Comparison of ENCODE assay signal across 8 mouse cellular contexts in genomic region chr2:154548688-154549087, GRCm38 (mm10). TPM values are rescaled to one million over a fixed set of nuclear protein-coding genes. Genes with fewer than 3 reads are reported as not detected.
DNase-seq lines count a peak whose midpoint lies in the region; ATAC-seq and TF ChIP-seq lines count a peak whose summit lies in the region.

No protein-coding gene starts in this region.

- WGBS in heart, postnatal 0 days: 61% methylated on average over 3 of the region's 3 CpGs
- WGBS in midbrain, embryonic 14.5 days: 50% methylated on average over 3 of the region's 3 CpGs

- no peak for ATAC-seq in heart, postnatal 0 days (ENCODE audit: insufficient read depth, low read depth)
- no peak for ATAC-seq in midbrain, embryonic 14.5 days (ENCODE audit: low FRiP score, low TSS enrichment)

- H3K9ac ChIP-seq in heart, postnatal 0 days (replicated peaks; ENCODE audit: low read depth, low read length): no peak overlapping the region
- H3K9ac ChIP-seq in midbrain, embryonic 14.5 days (replicated peaks; ENCODE audit: low read length): no peak overlapping the region

- DNase-seq in heart, adult 18-20 months: peak; percentile 26 to 54
- DNase-seq in heart, adult 8-10 months (ENCODE audit: low spot score): no peak
- peak; percentile 56 for DNase-seq in Muller cell, postnatal 12 days (ENCODE audit: inconsistent ontology term)
- DNase-seq in heart, postnatal 0 days (ENCODE audit: low spot score): peak; percentile 7
- no peak for DNase-seq in midbrain, embryonic 14.5 days
- no peak for DNase-seq in left cerebral cortex, postnatal 36 days (ENCODE audit: low spot score in 2 of 2)
- DNase-seq in right cerebral cortex, postnatal 25 days: no peak
- no peak for DNase-seq in T-cell, adult 2 months (ENCODE audit: low spot score)

- peaks cover 21% of the 10 kb centered on the region for H3K4me1 ChIP-seq in heart, postnatal 0 days (ENCODE audit: control insufficient read depth, insufficient read depth)
- peaks cover 18% of the 10 kb centered on the region for H3K4me1 ChIP-seq in midbrain, embryonic 14.5 days (ENCODE audit: control insufficient read depth, insufficient read depth, low read length)

- H3K4me3 ChIP-seq in heart, postnatal 0 days (ENCODE audit: low read depth, low read length): no peak overlapping the region
- H3K4me3 ChIP-seq in midbrain, embryonic 14.5 days (replicated peaks; ENCODE audit: low read depth, low read length): no peak overlapping the region

- H3K9me3 ChIP-seq in heart, postnatal 0 days (replicated peaks; ENCODE audit: control insufficient read depth, low read length): no peaks in the 10 kb centered on the region
- no peaks in the 10 kb centered on the region for H3K9me3 ChIP-seq in midbrain, embryonic 14.5 days (ENCODE audit: control insufficient read depth, low read length)

- no peak for TF ChIP-seq EP300 in heart, postnatal 0 days (IDR thresholded peaks at IDR 0.05; ENCODE audit: low read depth)

- peaks cover 20% of the 10 kb centered on the region for H3K27me3 ChIP-seq in heart, postnatal 0 days (ENCODE audit: control insufficient read depth, insufficient read depth, low read length)
- peaks cover 7% of the 10 kb centered on the region; the same call in 1 of the 2 replicates for H3K27me3 ChIP-seq in midbrain, embryonic 14.5 days (ENCODE audit: control insufficient read depth, insufficient read depth, low read length)

- no peak overlapping the region for H3K27ac ChIP-seq in heart, postnatal 0 days (ENCODE audit: low read depth)
- no peak overlapping the region for H3K27ac ChIP-seq in midbrain, embryonic 14.5 days (replicated peaks; ENCODE audit: low read depth, low read length)

- H3K4me2 ChIP-seq in heart, postnatal 0 days (ENCODE audit: low read depth, low read length): peak overlapping the region; percentile 65
- H3K4me2 ChIP-seq in midbrain, embryonic 14.5 days (ENCODE audit: low read length): peak overlapping the region; percentile 85; the same call in 1 of the 2 replicates

- H3K36me3 ChIP-seq in heart, postnatal 0 days (replicated peaks; ENCODE audit: control insufficient read depth, insufficient read depth, low read length): no peaks in the 10 kb centered on the region
- H3K36me3 ChIP-seq in midbrain, embryonic 14.5 days (ENCODE audit: control insufficient read depth, insufficient read depth, low read length): 0 out of 2 replicates have a peak, but pooled peaks cover 4% of the 10 kb centered on the region

- intact Hi-C loops in left cerebral cortex, postnatal 36 days (cut with DNase I): no loop called here

- TF ChIP-seq CTCF in heart, postnatal 0 days (IDR thresholded peaks at IDR 0.05; ENCODE audit: low read depth): no peak

RNA-seq across cellular contexts. Expression of gene 1700003F12Rik, which starts 1.8 kb away (rescaled TPM):
- total RNA-seq in heart, adult 18-20 months (2021): not detected
- total RNA-seq in heart, adult 8-10 months (2022): not detected
- 2.0 TPM in 1 of 2 replicates, not detected in the other for total RNA-seq in heart, postnatal 0 days (2014; rRNA removed; ENCODE audit: low replicate concordance)
- polyA plus RNA-seq in heart, postnatal 0 days (2015; fragmentation: Nextera tagmentation; extraction: Ambion mirVana): 0.70 and 1.1 TPM in 2 replicates
- 1.1 and 2.1 TPM in 2 replicates for polyA plus RNA-seq in midbrain, embryonic 14.5 days (2014; fragmentation: Nextera tagmentation; extraction: Ambion mirVana)
- total RNA-seq in left cerebral cortex, postnatal 36 days (2021): 1 to 10 TPM in 1 of 2 experiments, under 1 TPM in 1; 0.49 to 1.2 TPM

RNA-seq across cellular contexts. Expression of gene Actl10, which starts 2.9 kb away (rescaled TPM):
- total RNA-seq in heart, adult 18-20 months (2021): not detected
- total RNA-seq in heart, adult 8-10 months (2022): not detected
- 0.23 TPM in 1 of 2 replicates, not detected in the other for total RNA-seq in heart, postnatal 0 days (2014; rRNA removed; ENCODE audit: low replicate concordance)
- polyA plus RNA-seq in heart, postnatal 0 days (2015; fragmentation: Nextera tagmentation; extraction: Ambion mirVana): not detected in 2 replicates
- 0.19 and 0.28 TPM in 2 replicates for polyA plus RNA-seq in midbrain, embryonic 14.5 days (2014; fragmentation: Nextera tagmentation; extraction: Ambion mirVana)
- not detected for total RNA-seq in left cerebral cortex, postnatal 36 days (2021)

RNA-seq across cellular contexts. Expression of gene Necab3, which starts 10.0 kb away (rescaled TPM):
- under 1 TPM in 1 of 2 experiments, not detected in 1; 0.27 TPM for total RNA-seq in heart, adult 18-20 months (2021)
- 1 to 10 TPM in 1 of 4 experiments, under 1 TPM in 3; 0.25 to 1.2 (median 0.60) TPM for total RNA-seq in heart, adult 8-10 months (2022)
- total RNA-seq in heart, postnatal 0 days (2014; rRNA removed; ENCODE audit: low replicate concordance): 2.8 and 3.9 TPM in 2 replicates
- 1.3 and 2.0 TPM in 2 replicates for polyA plus RNA-seq in heart, postnatal 0 days (2015; fragmentation: Nextera tagmentation; extraction: Ambion mirVana)
- 15.1 and 16.0 TPM in 2 replicates for polyA plus RNA-seq in midbrain, embryonic 14.5 days (2014; fragmentation: Nextera tagmentation; extraction: Ambion mirVana)
- 10 to 100 TPM; 88.7 to 95.3 TPM for total RNA-seq in left cerebral cortex, postnatal 36 days (2021)

RNA-seq across cellular contexts. Expression of gene E2f1, which starts 21.0 kb away (rescaled TPM):
- under 1 TPM; 0.57 to 0.77 TPM for total RNA-seq in heart, adult 18-20 months (2021)
- 1 to 10 TPM in 1 of 4 experiments, under 1 TPM in 3; 0.25 to 1.2 (median 0.47) TPM for total RNA-seq in heart, adult 8-10 months (2022)
- 8.4 and 11.0 TPM in 2 replicates for total RNA-seq in heart, postnatal 0 days (2014; rRNA removed; ENCODE audit: low replicate concordance)
- polyA plus RNA-seq in heart, postnatal 0 days (2015; fragmentation: Nextera tagmentation; extraction: Ambion mirVana): 6.1 and 6.4 TPM in 2 replicates
- 3.1 and 3.2 TPM in 2 replicates for polyA plus RNA-seq in midbrain, embryonic 14.5 days (2014; fragmentation: Nextera tagmentation; extraction: Ambion mirVana)
- 10 to 100 TPM; 10.2 to 14.6 TPM for total RNA-seq in left cerebral cortex, postnatal 36 days (2021)

RNA-seq across cellular contexts. Expression of gene Pxmp4, which starts 54.8 kb away (rescaled TPM):
- 10 to 100 TPM; 22.6 to 25.6 TPM for total RNA-seq in heart, adult 18-20 months (2021)
- total RNA-seq in heart, adult 8-10 months (2022): 10 to 100 TPM; 25.0 to 31.0 (median 27.2) TPM
- total RNA-seq in heart, postnatal 0 days (2014; rRNA removed; ENCODE audit: low replicate concordance): 29.4 and 97.5 TPM in 2 replicates
- polyA plus RNA-seq in heart, postnatal 0 days (2015; fragmentation: Nextera tagmentation; extraction: Ambion mirVana): 40.0 and 42.7 TPM in 2 replicates
- polyA plus RNA-seq in midbrain, embryonic 14.5 days (2014; fragmentation: Nextera tagmentation; extraction: Ambion mirVana): 14.2 and 15.0 TPM in 2 replicates
- total RNA-seq in left cerebral cortex, postnatal 36 days (2021): 10 to 100 TPM; 12.4 to 13.9 TPM

Comparison
In these comparisons a context has a peak if more than half of its experiments do, and no peak if none do; other contexts are left out.
1. DNase-seq: peak in heart, adult 18-20 months (2 of 2), Muller cell, postnatal 12 days (single experiment) and heart, postnatal 0 days (single experiment); none in heart, adult 8-10 months (single experiment), midbrain, embryonic 14.5 days (single experiment), left cerebral cortex, postnatal 36 days (0 of 2), right cerebral cortex, postnatal 25 days (single experiment) and T-cell, adult 2 months (single experiment).
2. RNA of gene Necab3, which starts 10.0 kb away (total RNA-seq): 88.7 to 95.3 TPM in left cerebral cortex, postnatal 36 days; 2.8 to 3.9 TPM in heart, postnatal 0 days, 0.25 to 1.2 TPM in heart, adult 8-10 months and 0.27 TPM in heart, adult 18-20 months; every median in the first group is over 10 times any median in the second.